Mouse (Mus musculus) lung, embryonic 16.5 days (tissue): ENCODE data around the gene Tmed6. TPM values are rescaled to one million over a fixed set of nuclear protein-coding genes. Genes with fewer than 3 reads are reported as not detected.
"Not testable (repeated sequence)": the region's sequence is repeated elsewhere in the genome, so short reads cannot be mapped to it uniquely, and the experiment has no call there.

ENCODE experiments used
- ATAC-seq: fragments of 200-750 bp; cut with Nextera tagmentation; 2 replicates; pipeline ENCODE4 v1.8.0; 2017; ENCODE audit warnings: low read depth, mild to moderate bottlenecking, moderate library complexity
- H3K27ac ChIP-seq: fragments of 300-500 bp; sonication (generic); 2 replicates; pipeline ENCODE4 v1.5.1; 2014; ENCODE audit warnings: mild to moderate bottlenecking, control low read depth, low read length
- H3K27me3 ChIP-seq: fragments of 300-500 bp; sonication (generic); 2 replicates; pipeline ENCODE4 v1.6.1; 2014; ENCODE audit warnings: low read depth, low read length, mixed read lengths; ENCODE audit not compliant: control insufficient read depth, insufficient read depth
- H3K36me3 ChIP-seq: fragments of 300-500 bp; sonication (generic); 2 replicates; pipeline ENCODE4 v1.6.1; 2014; ENCODE audit warnings: low read length; ENCODE audit not compliant: control insufficient read depth, insufficient read depth
- H3K4me1 ChIP-seq: fragments of 300-500 bp; sonication (generic); replicated peaks from 2 replicates; pipeline ENCODE4 v1.6.1; 2014; ENCODE audit warnings: low read length, mixed read lengths; ENCODE audit not compliant: control insufficient read depth, insufficient read depth
- H3K4me2 ChIP-seq: fragments of 300-500 bp; sonication (generic); 2 replicates; pipeline ENCODE4 v1.6.1; 2014; ENCODE audit warnings: low read depth, low read length, control low read depth
- H3K4me3 ChIP-seq: fragments of 300-500 bp; sonication (generic); 2 replicates; pipeline ENCODE4 v1.5.1; 2014; ENCODE audit warnings: mild to moderate bottlenecking, low read length, control low read depth
- H3K9ac ChIP-seq: fragments of 300-500 bp; sonication (generic); 2 replicates; pipeline ENCODE4 v1.6.1; 2014; ENCODE audit warnings: low read length, control low read depth
- H3K9me3 ChIP-seq: fragments of 300-500 bp; sonication (generic); 2 replicates; pipeline ENCODE4 v1.6.1; 2016; ENCODE audit warnings: low read length; ENCODE audit not compliant: control insufficient read depth
- WGBS: fragments of 180-500 bp; shearing (Covaris S2); extraction: QIAGEN DNeasy Blood & Tissue Kit; methylation state at CpG from one replicate; pipeline ENCODE4 v1.1.7; 2014; 5-methylcytosine and 5-hydroxymethylcytosine counted together
- polyA plus RNA-seq: library from polyadenylated mRNA; unstranded; fragments of >200 nt; fragmentation: Nextera tagmentation; extraction: Ambion mirVana; gene quantifications from 2 replicates; pipeline ENCODE4 v1.2.1, GENCODE M21; 2015

Gene Tmed6
- polyA plus RNA-seq, 1 experiment from 2014 or later, result 1.9 TPM

GRCm38 (mm10) chr8:107108978-107109720, 43.7 kb upstream of the Tmed6 start:
- Histone ChIP-seq H3K36me3 (no peaks in the 10 kb centered on the region), H3K4me1 (no peaks in the 10 kb centered on the region; the same call in 1 of the 2 replicates), H3K27me3 (no peaks in the 10 kb centered on the region), H3K9me3 (no peaks in the 10 kb centered on the region), H3K4me3 (peak overlapping the region; percentile 25), H3K27ac (no peak overlapping the region), H3K4me2 (peak overlapping the region; percentile 43), H3K9ac (peak overlapping the region; percentile 37; the same call in 1 of the 2 replicates)
- 47% methylated on average over 23 of the region's 23 CpGs for WGBS
- ATAC-seq, result peak; percentile 39; the same call in 1 of the 2 replicates

GRCm38 (mm10) chr8:107108089-107108488, 42.6 kb upstream of the Tmed6 start:
- H3K4me3 ChIP-seq, H3K36me3 ChIP-seq, H3K27ac ChIP-seq, H3K4me2 ChIP-seq, H3K9ac ChIP-seq, H3K27me3 ChIP-seq, H3K9me3 ChIP-seq, ATAC-seq, H3K4me1 ChIP-seq: not testable (repeated sequence)
- 94% methylated on average over 5 of the region's 5 CpGs for WGBS

GRCm38 (mm10) chr8:107104547-107104946, 39.1 kb upstream of the Tmed6 start:
- Histone ChIP-seq H3K4me1 (no peaks in the 10 kb centered on the region), H3K27ac (no peak overlapping the region), H3K27me3 (no peaks in the 10 kb centered on the region), H3K36me3 (no peaks in the 10 kb centered on the region), H3K9me3 (no peaks in the 10 kb centered on the region), H3K4me3 (no peak overlapping the region), H3K4me2 (no peak overlapping the region), H3K9ac (no peak overlapping the region)
- peak; percentile 59; the same call in 1 of the 2 replicates for ATAC-seq
- WGBS, result 9% methylated on average over 4 of the region's 4 CpGs

- Histone ChIP-seq H3K4me3 (no peak overlapping the region), H3K36me3 (no peaks in the 10 kb centered on the region), H3K4me1 (no peaks in the 10 kb centered on the region; the same call in 1 of the 2 replicates), H3K9ac (no peak overlapping the region), H3K4me2 (no peak overlapping the region), H3K27ac (no peak overlapping the region), H3K9me3 (no peaks in the 10 kb centered on the region), H3K27me3 (no peaks in the 10 kb centered on the region)
- WGBS, result 63% methylated on average over 2 of the region's 2 CpGs
- no peak for ATAC-seq
These were observed 35.2 kb upstream of the Tmed6 start for GRCm38 (mm10) chr8:107100635-107101034.

GRCm38 (mm10) chr8:107096366-107097036, 31.1 kb upstream of the Tmed6 start, which contains the start of gene Terf2:
Terf2 (minus strand) TSS chr8:107096547.
- Histone ChIP-seq H3K9me3 (no peaks in the 10 kb centered on the region), H3K4me3 (peak within 1 kb of the TSS; percentile 87), H3K27me3 (no peaks in the 10 kb centered on the region), H3K9ac (peak within 1 kb of the TSS; percentile 92), H3K27ac (peak within 1 kb of the TSS; percentile 93), H3K4me1 (peaks cover 11% of the 10 kb centered on the region), H3K36me3 (peaks cover 2% of the 10 kb centered on the region; the same call in 1 of the 2 replicates), H3K4me2 (peak within 1 kb of the TSS; percentile 61)
- WGBS, result 4% methylated on average over 34 of the region's 39 CpGs
- peak; percentile 97 for ATAC-seq

- Histone ChIP-seq H3K4me2 (peak overlapping the region; percentile 61), H3K27me3 (no peaks in the 10 kb centered on the region), H3K9ac (peak overlapping the region; percentile 92), H3K36me3 (peaks cover 6% of the 10 kb centered on the region), H3K9me3 (no peaks in the 10 kb centered on the region), H3K4me1 (peaks cover 11% of the 10 kb centered on the region), H3K4me3 (peak overlapping the region; percentile 87), H3K27ac (peak overlapping the region; percentile 93)
- ATAC-seq, result peak; percentile 80; the same call in 1 of the 2 replicates
- under 1% methylated on average over 51 of the region's 53 CpGs for WGBS
These were observed 30.4 kb upstream of the Tmed6 start for GRCm38 (mm10) chr8:107095717-107096365.

- H3K36me3 ChIP-seq, result peaks cover 36% of the 10 kb centered on the region
- H3K9me3 ChIP-seq, result no peaks in the 10 kb centered on the region
- no peak overlapping the region for H3K4me2 ChIP-seq
- no peak overlapping the region for H3K9ac ChIP-seq
- H3K27me3 ChIP-seq, result no peaks in the 10 kb centered on the region
- ATAC-seq, result no peak
- H3K4me1 ChIP-seq, result peaks cover 11% of the 10 kb centered on the region
- WGBS, result 89% methylated on average over 7 of the region's 7 CpGs
- no peak overlapping the region for H3K4me3 ChIP-seq
- no peak overlapping the region for H3K27ac ChIP-seq
These were observed 25.1 kb upstream of the Tmed6 start for GRCm38 (mm10) chr8:107090531-107090930.

GRCm38 (mm10) chr8:107088526-107089063, 23.2 kb upstream of the Tmed6 start:
- Histone ChIP-seq H3K36me3 (peaks cover 41% of the 10 kb centered on the region), H3K27me3 (no peaks in the 10 kb centered on the region), H3K4me3 (no peak overlapping the region), H3K4me1 (no peaks in the 10 kb centered on the region), H3K9me3 (no peaks in the 10 kb centered on the region), H3K4me2 (no peak overlapping the region), H3K27ac (no peak overlapping the region), H3K9ac (no peak overlapping the region)
- ATAC-seq, result no peak
- WGBS, result 93% methylated on average over 5 of the region's 5 CpGs

- 96% methylated on average over 5 of the region's 5 CpGs for WGBS
- no peak overlapping the region for H3K4me2 ChIP-seq
- no peaks in the 10 kb centered on the region for H3K4me1 ChIP-seq
- no peak overlapping the region for H3K27ac ChIP-seq
- ATAC-seq, result no peak
- no peaks in the 10 kb centered on the region for H3K9me3 ChIP-seq
- H3K36me3 ChIP-seq, result peaks cover 50% of the 10 kb centered on the region
- no peak overlapping the region for H3K9ac ChIP-seq
- H3K4me3 ChIP-seq, result no peak overlapping the region
- no peaks in the 10 kb centered on the region for H3K27me3 ChIP-seq
These were observed 20.6 kb upstream of the Tmed6 start for GRCm38 (mm10) chr8:107086018-107086417.
